Mouse (Mus musculus): ENCODE results near the gene Tead1. TPM values are rescaled to one million over a fixed set of nuclear protein-coding genes. Genes with fewer than 3 reads are reported as not detected.

The Tead1 gene
- polyA plus RNA-seq, 1 experiment from 2014 or later, result 12.3 TPM

- Histone ChIP-seq H3K9ac (ENCODE audit: low read length) (no peak overlapping the region), H3K9me3 (ENCODE audit: control insufficient read depth, low read length) (no peaks in the 10 kb centered on the region), H3K4me2 (no peak overlapping the region), H3K36me3 (ENCODE audit: control insufficient read depth, insufficient read depth, low read length) (no peaks in the 10 kb centered on the region), H3K4me1 (ENCODE audit: control insufficient read depth, insufficient read depth, low read length) (peaks cover 29% of the 10 kb centered on the region), H3K4me3 (ENCODE audit: low read depth, low read length) (no peak overlapping the region), H3K27me3 (ENCODE audit: control insufficient read depth, insufficient read depth, low read length) (no peaks in the 10 kb centered on the region), H3K27ac (ENCODE audit: low read depth, low read length) (no peak overlapping the region)
- 61% methylated on average over 2 of the region's 2 CpGs for WGBS
- no peak for ATAC-seq (ENCODE audit: low FRiP score)
- DNase-seq (ENCODE audit: low spot score, missing footprints), result no peak
Measured at GRCm38 (mm10) chr7:112717676-112718075, 38.6 kb downstream of the Tead1 start.

- ATAC-seq (ENCODE audit: low FRiP score) (no peak), DNase-seq (ENCODE audit: low spot score, missing footprints) (no peak)
- H3K9me3 ChIP-seq (ENCODE audit: control insufficient read depth, low read length), result no peaks in the 10 kb centered on the region
- H3K4me3 ChIP-seq (ENCODE audit: low read depth, low read length), result no peak overlapping the region
- 32% methylated on average over 11 of the region's 11 CpGs for WGBS
- H3K4me1 ChIP-seq (ENCODE audit: control insufficient read depth, insufficient read depth, low read length), result peaks cover 28% of the 10 kb centered on the region
- H3K27ac ChIP-seq (ENCODE audit: low read depth, low read length), result no peak overlapping the region
- no peaks in the 10 kb centered on the region for H3K27me3 ChIP-seq (ENCODE audit: control insufficient read depth, insufficient read depth, low read length)
- H3K9ac ChIP-seq (ENCODE audit: low read length), result no peak overlapping the region
- H3K4me2 ChIP-seq, result no peak overlapping the region
- H3K36me3 ChIP-seq (ENCODE audit: control insufficient read depth, insufficient read depth, low read length), result no peaks in the 10 kb centered on the region
Measured at GRCm38 (mm10) chr7:112719394-112720142, 40.5 kb downstream of the Tead1 start.

- Histone ChIP-seq H3K27ac (ENCODE audit: low read depth, low read length) (no peak overlapping the region), H3K27me3 (ENCODE audit: control insufficient read depth, insufficient read depth, low read length) (no peaks in the 10 kb centered on the region), H3K4me2 (peak overlapping the region; percentile 25), H3K36me3 (ENCODE audit: control insufficient read depth, insufficient read depth, low read length) (no peaks in the 10 kb centered on the region), H3K4me1 (ENCODE audit: control insufficient read depth, insufficient read depth, low read length) (peaks cover 26% of the 10 kb centered on the region), H3K9ac (ENCODE audit: low read length) (peak overlapping the region; percentile 1; the same call in 1 of the 2 replicates), H3K4me3 (ENCODE audit: low read depth, low read length) (no peak overlapping the region), H3K9me3 (ENCODE audit: control insufficient read depth, low read length) (no peaks in the 10 kb centered on the region)
- WGBS, result 28% methylated on average over 23 of the region's 23 CpGs
- ATAC-seq (ENCODE audit: low FRiP score) (peak; percentile 26; the same call in 1 of the 2 replicates), DNase-seq (ENCODE audit: low spot score, missing footprints) (no peak)
Measured at GRCm38 (mm10) chr7:112720143-112720988, 41.2 kb downstream of the Tead1 start.

- no peak for ATAC-seq (ENCODE audit: low FRiP score)
- peak; percentile 91 for DNase-seq (ENCODE audit: low spot score, missing footprints)
- Histone ChIP-seq H3K27me3 (ENCODE audit: control insufficient read depth, insufficient read depth, low read length) (no peaks in the 10 kb centered on the region), H3K9ac (ENCODE audit: low read length) (peak overlapping the region; percentile 1; the same call in 1 of the 2 replicates), H3K27ac (ENCODE audit: low read depth, low read length) (no peak overlapping the region), H3K4me1 (ENCODE audit: control insufficient read depth, insufficient read depth, low read length) (peaks cover 26% of the 10 kb centered on the region), H3K9me3 (ENCODE audit: control insufficient read depth, low read length) (no peaks in the 10 kb centered on the region), H3K4me2 (no peak overlapping the region), H3K36me3 (ENCODE audit: control insufficient read depth, insufficient read depth, low read length) (no peaks in the 10 kb centered on the region), H3K4me3 (ENCODE audit: low read depth, low read length) (no peak overlapping the region)
- 32% methylated on average over 4 of the region's 4 CpGs for WGBS
Measured at GRCm38 (mm10) chr7:112720989-112721337, 41.8 kb downstream of the Tead1 start.

- no peak for ATAC-seq (ENCODE audit: low FRiP score)
- H3K27me3 ChIP-seq (ENCODE audit: control insufficient read depth, insufficient read depth, low read length), result no peaks in the 10 kb centered on the region
- no peak overlapping the region for H3K4me2 ChIP-seq
- H3K4me3 ChIP-seq (ENCODE audit: low read depth, low read length), result no peak overlapping the region
- H3K4me1 ChIP-seq (ENCODE audit: control insufficient read depth, insufficient read depth, low read length), result peaks cover 26% of the 10 kb centered on the region
- no peak overlapping the region for H3K9ac ChIP-seq (ENCODE audit: low read length)
- DNase-seq (ENCODE audit: low spot score, missing footprints), result no peak
- H3K9me3 ChIP-seq (ENCODE audit: control insufficient read depth, low read length), result no peaks in the 10 kb centered on the region
- H3K27ac ChIP-seq (ENCODE audit: low read depth, low read length), result no peak overlapping the region
- no peaks in the 10 kb centered on the region for H3K36me3 ChIP-seq (ENCODE audit: control insufficient read depth, insufficient read depth, low read length)
- WGBS, result 89% methylated on average over 4 of the region's 4 CpGs
Measured at GRCm38 (mm10) chr7:112721859-112722258, 42.7 kb downstream of the Tead1 start.

GRCm38 (mm10) chr7:112728399-112728798, 49.3 kb downstream of the Tead1 start:
- DNase-seq (ENCODE audit: low spot score, missing footprints) (no peak), ATAC-seq (ENCODE audit: low FRiP score) (no peak)
- Histone ChIP-seq H3K27ac (ENCODE audit: low read depth, low read length) (no peak overlapping the region), H3K4me1 (ENCODE audit: control insufficient read depth, insufficient read depth, low read length) (peaks cover 4% of the 10 kb centered on the region; the same call in 1 of the 2 replicates), H3K9me3 (ENCODE audit: control insufficient read depth, low read length) (no peaks in the 10 kb centered on the region), H3K4me2 (no peak overlapping the region), H3K36me3 (ENCODE audit: control insufficient read depth, insufficient read depth, low read length) (no peaks in the 10 kb centered on the region), H3K9ac (ENCODE audit: low read length) (no peak overlapping the region), H3K27me3 (ENCODE audit: control insufficient read depth, insufficient read depth, low read length) (no peaks in the 10 kb centered on the region), H3K4me3 (ENCODE audit: low read depth, low read length) (no peak overlapping the region)
- 80% methylated on average over 2 of the region's 2 CpGs for WGBS

GRCm38 (mm10) chr7:112730209-112730608, 51.1 kb downstream of the Tead1 start:
- no peak overlapping the region for H3K9ac ChIP-seq (ENCODE audit: low read length)
- H3K36me3 ChIP-seq (ENCODE audit: control insufficient read depth, insufficient read depth, low read length), result no peaks in the 10 kb centered on the region
- 76% methylated on average over 5 of the region's 5 CpGs for WGBS
- H3K27me3 ChIP-seq (ENCODE audit: control insufficient read depth, insufficient read depth, low read length), result no peaks in the 10 kb centered on the region
- H3K4me1 ChIP-seq (ENCODE audit: control insufficient read depth, insufficient read depth, low read length), result peaks cover 4% of the 10 kb centered on the region; the same call in 1 of the 2 replicates
- H3K27ac ChIP-seq (ENCODE audit: low read depth, low read length), result no peak overlapping the region
- no peaks in the 10 kb centered on the region for H3K9me3 ChIP-seq (ENCODE audit: control insufficient read depth, low read length)
- no peak overlapping the region for H3K4me3 ChIP-seq (ENCODE audit: low read depth, low read length)
- H3K4me2 ChIP-seq, result no peak overlapping the region
- DNase-seq (ENCODE audit: low spot score, missing footprints) (no peak), ATAC-seq (ENCODE audit: low FRiP score) (no peak)

GRCm38 (mm10) chr7:112731584-112731983, 52.5 kb downstream of the Tead1 start:
- H3K27me3 ChIP-seq (ENCODE audit: control insufficient read depth, insufficient read depth, low read length), result no peaks in the 10 kb centered on the region
- WGBS, result 74% methylated on average over 8 of the region's 8 CpGs
- ATAC-seq (ENCODE audit: low FRiP score), result no peak
- H3K4me3 ChIP-seq (ENCODE audit: low read depth, low read length), result no peak overlapping the region
- H3K9ac ChIP-seq (ENCODE audit: low read length), result no peak overlapping the region
- no peak for DNase-seq (ENCODE audit: low spot score, missing footprints)
- no peaks in the 10 kb centered on the region for H3K36me3 ChIP-seq (ENCODE audit: control insufficient read depth, insufficient read depth, low read length)
- H3K4me1 ChIP-seq (ENCODE audit: control insufficient read depth, insufficient read depth, low read length), result peaks cover 4% of the 10 kb centered on the region; the same call in 1 of the 2 replicates
- no peaks in the 10 kb centered on the region for H3K9me3 ChIP-seq (ENCODE audit: control insufficient read depth, low read length)
- H3K4me2 ChIP-seq, result no peak overlapping the region
- no peak overlapping the region for H3K27ac ChIP-seq (ENCODE audit: low read depth, low read length)

GRCm38 (mm10) chr7:112739174-112739573, 60.1 kb downstream of the Tead1 start:
- Histone ChIP-seq H3K36me3 (ENCODE audit: control insufficient read depth, insufficient read depth, low read length) (no peaks in the 10 kb centered on the region), H3K4me1 (ENCODE audit: control insufficient read depth, insufficient read depth, low read length) (peaks cover 28% of the 10 kb centered on the region), H3K9ac (ENCODE audit: low read length) (no peak overlapping the region), H3K27ac (ENCODE audit: low read depth, low read length) (no peak overlapping the region), H3K4me3 (ENCODE audit: low read depth, low read length) (no peak overlapping the region), H3K9me3 (ENCODE audit: control insufficient read depth, low read length) (no peaks in the 10 kb centered on the region), H3K4me2 (no peak overlapping the region), H3K27me3 (ENCODE audit: control insufficient read depth, insufficient read depth, low read length) (no peaks in the 10 kb centered on the region)
- ATAC-seq (ENCODE audit: low FRiP score) (no peak), DNase-seq (ENCODE audit: low spot score, missing footprints) (no peak)
- WGBS, result 89% methylated on average over 6 of the region's 6 CpGs

All from midbrain, embryonic 11.5 days (tissue).